Mouse (Mus musculus): ENCODE results near the gene Mtr.
A peak's percentile ranks its signal among the peaks of the same experiment; 100 is the strongest.
"Not testable (repeated sequence)": the region's sequence is repeated elsewhere in the genome, so short reads cannot be mapped to it uniquely, and the experiment has no call there.

The Mtr gene

DNA sequence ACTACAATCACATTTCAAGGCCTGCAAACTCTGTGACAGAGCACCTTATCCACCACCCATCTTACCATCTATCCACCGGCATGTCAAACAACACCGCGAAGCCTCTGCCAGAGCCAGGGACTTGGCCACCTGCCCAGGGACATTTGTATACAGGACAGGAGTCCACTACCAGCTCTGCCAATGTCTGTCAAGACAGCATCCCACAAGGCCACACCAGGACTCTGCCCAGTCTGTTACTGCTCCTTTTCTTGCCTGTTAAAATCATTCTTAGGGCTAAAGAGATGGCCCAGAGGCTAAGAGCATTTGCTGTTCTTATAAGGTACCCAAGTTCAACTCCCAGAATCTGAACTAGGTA is 97.8 kb downstream of the Mtr start:
- DNase-seq (ENCODE audit: low spot score in 2 of 2) = peak; percentile 65 to 78

DNA sequence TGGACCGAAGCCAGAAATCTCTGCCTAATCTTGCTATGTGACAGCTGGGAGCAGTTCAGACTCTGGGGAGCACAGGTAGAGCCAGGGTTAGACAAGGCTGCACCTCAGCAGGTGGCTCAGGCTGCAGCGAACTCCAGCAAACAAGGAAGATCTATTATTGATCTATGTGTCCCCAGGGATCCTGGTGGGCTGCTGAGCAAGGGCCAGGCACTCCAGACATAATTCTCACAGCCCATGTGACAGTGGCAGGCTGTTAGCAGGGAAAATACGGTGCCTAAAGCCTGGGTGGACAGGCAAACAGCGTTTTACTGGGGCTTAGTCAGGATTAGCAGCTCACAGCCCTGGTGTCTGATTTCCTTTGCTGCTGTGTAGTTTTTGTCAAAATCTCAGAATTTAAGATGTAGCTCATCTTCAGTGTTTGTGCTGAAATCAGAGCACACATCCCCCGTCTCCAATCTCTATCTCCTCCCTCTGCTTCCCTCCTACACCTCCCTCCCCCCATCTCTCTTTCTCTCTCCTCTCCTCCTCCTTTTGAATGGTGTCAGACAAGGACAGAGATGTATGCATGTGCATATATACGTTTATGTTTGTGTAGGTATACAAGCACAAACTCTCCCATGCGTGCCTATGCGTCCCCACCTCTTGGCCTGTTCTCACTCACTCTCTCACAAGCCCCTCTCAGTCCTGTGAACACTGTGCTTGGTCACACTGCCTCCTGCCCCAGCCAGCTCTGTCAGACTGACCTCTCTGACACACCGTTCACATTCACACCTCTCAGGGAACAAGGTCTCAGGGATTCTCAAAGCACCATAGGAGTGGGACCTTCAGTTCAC is 98.4 kb downstream of the Mtr start:
- peak in 1 of 2 experiments; percentile 44 for DNase-seq (ENCODE audit: low spot score in 2 of 2)

DNA sequence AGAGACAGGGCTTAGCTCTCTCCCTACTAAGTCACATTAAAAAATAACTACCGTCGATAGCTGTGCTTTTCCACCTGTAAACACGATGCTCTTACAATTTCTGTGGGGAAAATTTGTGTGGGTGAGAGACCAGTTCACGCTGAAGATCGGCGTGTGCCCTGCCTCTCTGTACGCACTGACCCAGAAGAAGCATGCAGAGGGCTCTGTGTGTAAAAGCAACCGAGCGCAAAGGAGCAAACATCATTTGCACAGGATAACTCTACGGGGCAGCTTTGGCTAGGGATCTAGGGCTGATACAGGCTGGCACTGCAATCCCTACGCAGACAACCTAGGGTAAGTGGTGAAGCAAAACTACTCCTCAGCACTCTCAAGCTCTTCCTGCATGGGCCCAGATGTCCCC is 104.0 kb downstream of the Mtr start:
- no peak for DNase-seq (ENCODE audit: low spot score in 2 of 2)

DNA sequence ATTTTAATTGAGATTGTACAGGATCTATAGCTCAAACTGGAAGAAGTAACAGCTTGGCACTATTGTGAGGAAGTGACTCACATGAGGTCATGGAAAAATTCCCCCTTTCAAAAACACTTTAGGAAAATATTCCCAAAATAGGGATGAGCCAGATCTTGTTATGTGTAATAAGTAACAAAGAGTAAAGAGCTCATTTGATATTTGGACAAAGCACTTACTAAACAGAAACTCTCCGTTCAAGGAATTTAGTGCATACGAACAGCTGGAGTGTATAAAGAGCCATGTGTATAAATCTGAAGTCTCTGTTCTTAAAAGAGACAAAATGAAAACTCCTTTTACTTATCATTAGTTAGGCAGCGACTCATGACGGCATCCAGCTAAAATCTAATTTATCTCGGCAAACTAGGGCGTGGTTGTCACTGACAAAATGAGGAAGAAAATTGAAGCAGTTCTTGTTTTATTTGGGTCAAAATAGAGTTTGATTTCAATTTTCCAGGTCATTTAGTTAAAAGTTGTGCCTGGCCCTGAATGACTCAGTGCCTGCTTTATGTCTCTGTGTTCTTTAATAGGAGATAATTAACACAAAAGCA is 110.9 kb downstream of the Mtr start:
- no peak for DNase-seq (ENCODE audit: low spot score in 2 of 2)

DNA sequence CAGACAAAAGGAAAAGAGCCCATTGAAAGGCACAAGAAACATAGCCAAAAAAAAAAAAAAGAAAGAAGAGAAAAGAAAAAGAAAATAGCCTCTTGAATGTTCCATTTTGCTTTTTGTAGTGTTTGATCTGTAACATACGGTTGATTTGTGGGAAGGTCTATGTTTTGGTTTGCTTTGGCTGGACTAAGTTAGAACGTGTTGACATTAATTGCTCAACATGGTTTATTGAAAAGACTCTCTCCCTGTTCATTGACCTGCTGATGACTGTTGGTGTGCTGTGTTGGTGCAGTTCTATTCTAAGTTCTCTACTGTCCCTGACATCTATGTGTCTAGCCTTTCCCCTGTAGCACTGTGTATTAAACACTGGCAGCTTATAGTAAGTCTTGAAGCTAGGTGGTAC is 111.5 kb downstream of the Mtr start:
- no peak for DNase-seq (ENCODE audit: low spot score in 2 of 2)

DNA sequence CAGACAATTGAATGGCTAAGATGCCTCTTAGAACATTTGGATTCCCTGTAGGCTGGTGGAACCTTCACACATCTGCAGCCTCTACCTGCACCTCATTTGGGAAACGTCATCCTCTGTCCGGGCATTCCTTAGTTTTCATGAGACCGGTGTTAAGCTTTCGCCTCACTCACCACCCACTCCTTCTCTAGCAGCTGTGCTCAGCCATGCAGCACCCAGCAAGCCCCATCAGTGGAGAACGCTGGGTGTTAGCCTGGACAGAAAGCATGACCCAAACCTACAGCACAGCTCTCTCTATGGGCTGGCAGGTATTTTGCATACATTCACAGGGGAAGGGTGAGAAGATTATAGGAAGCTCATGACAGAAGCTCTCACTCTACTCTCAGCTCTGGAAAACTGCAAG is 114.6 kb downstream of the Mtr start:
- no peak for DNase-seq (ENCODE audit: low spot score in 2 of 2)

DNA sequence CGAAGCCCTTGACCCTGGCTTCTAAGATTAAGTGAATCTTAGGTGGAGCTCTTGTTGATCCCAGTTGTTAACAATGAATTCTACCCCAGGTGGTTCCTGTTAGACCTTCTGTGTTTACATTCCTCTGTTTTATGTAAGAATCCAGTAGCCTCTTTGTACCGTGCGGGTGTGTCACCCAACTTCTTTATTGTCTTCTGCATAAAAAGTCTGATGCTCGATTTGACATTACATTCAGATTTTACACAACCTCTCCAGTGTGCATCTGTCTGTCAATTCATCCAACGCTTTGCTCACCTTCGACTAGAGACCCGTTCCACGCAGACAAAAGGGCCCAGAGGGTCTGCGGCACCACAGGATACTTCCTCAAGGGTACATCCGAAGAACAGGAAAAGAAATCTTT is 121.5 kb downstream of the Mtr start:
- DNase-seq (ENCODE audit: low spot score in 2 of 2) = not testable (repeated sequence)

DNA sequence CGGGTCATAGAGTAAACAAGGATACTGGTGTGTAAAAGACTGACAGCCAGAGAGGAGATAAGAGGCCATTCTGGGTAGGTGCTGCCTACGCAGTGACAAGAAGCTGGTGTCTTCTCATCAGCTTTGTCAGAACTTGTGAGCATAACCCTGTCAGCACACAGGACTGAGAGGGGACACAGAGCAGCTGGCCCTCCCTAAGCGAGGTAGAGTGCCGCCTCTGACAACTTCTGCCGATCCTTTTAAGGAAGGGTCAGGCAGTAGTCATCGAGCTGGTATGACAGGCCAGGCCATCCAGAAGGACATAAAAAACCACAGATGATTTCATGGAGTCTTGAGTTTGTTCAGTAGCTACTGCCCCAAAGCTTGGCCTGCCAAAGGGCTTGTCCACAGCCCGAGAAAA is 124.4 kb downstream of the Mtr start:
- DNase-seq (ENCODE audit: low spot score in 2 of 2) = no peak
